Mouse (Mus musculus) liver, embryonic 14.5 days (tissue): Measurements from ENCODE around the gene Dpp6.

Experiments
- CTCF ChIP-seq: IDR thresholded peaks from 2 replicates; pipeline ENCODE4 v1.5.1; 2016; ENCODE audit warnings: antibody characterized with exemption, low read depth, control low read depth
- EP300 ChIP-seq: IDR thresholded peaks from 2 replicates; pipeline ENCODE4 v1.6.1; 2016; ENCODE audit warnings: antibody characterized with exemption, low read depth

DNA sequence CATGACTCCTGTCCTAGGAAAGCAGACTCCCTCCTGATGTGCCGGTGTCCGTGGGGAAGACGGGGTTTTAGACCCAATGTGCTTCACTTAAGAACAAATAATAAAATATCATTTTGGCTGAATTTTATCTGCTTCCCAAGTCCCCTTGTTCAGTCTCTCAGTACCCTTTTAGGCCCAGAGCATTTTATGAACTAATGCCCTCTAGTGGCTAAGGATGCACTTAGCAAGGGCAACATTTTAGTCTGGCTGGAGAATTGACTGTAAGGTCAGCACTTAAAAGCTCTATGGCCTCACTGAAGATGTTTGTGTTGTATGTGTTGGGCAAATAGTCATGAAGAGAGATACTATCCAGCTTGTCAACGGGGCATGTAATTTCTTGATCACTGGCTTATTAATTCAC is 599.6 kb downstream of the Dpp6 start:
- TF ChIP-seq CTCF (peak; percentile 52), EP300 (no peak)
